Mouse (Mus musculus): ENCODE data around the gene Treml2. TPM values are rescaled to one million over a fixed set of nuclear protein-coding genes. Genes with fewer than 3 reads are reported as not detected.

Treml2 gene
- polyA plus RNA-seq, 1 experiment from 2014 or later = 14.5 TPM

DNA sequence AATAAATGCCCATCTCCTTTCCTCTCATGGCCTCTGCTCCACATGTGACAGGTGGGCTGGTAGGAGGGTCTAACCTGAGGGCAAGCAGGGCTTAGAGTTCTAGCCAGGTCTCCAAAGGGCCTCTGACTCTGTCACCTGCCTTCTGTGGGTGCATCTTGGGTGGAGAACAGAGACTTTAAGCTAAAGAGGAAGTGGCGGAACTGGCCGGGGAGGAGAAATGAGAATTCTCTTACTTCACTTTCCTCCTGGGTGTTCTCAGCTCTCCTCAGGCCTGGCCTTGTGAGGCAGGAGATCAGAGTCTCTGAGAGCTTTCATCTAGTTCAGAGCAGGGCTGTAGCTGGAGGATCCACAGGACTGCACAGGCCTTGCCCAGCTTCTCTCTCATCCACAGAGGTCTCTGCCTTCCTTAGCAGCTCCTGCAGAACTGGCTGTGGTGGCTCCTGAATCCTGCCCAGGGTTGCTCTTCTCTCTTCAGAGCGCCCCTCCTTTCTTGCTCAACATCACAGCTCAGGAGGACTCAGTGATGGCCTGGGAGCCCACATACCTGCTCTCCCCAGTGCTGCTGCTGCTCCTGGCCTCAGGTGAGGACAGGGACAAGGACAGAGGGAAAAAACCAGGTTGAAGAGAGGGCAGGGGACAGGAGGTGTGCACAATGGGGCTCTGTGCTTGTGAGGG, 16.7 kb downstream of the Treml2 start, which contains the start of gene B430306N03Rik:
Gene B430306N03Rik, plus strand, starts transcription at position 237 of the 675 bp plus-strand sequence.
- 13% methylated on average over 3 of the region's 3 CpGs for WGBS (ENCODE audit: missing documents)
- H3K27ac ChIP-seq = peak within 1 kb of the TSS; percentile 94
- peak within 1 kb of the TSS; percentile 29 for H3K4me3 ChIP-seq (ENCODE audit: inconsistent target)
- H3K79me2 ChIP-seq (ENCODE audit: inconsistent target) = peaks cover 43% of the 10 kb centered on the region; the same call in 1 of the 2 replicates
- H3K36me3 ChIP-seq (ENCODE audit: inconsistent target) = peaks cover 18% of the 10 kb centered on the region; the same call in 1 of the 2 replicates

DNA sequence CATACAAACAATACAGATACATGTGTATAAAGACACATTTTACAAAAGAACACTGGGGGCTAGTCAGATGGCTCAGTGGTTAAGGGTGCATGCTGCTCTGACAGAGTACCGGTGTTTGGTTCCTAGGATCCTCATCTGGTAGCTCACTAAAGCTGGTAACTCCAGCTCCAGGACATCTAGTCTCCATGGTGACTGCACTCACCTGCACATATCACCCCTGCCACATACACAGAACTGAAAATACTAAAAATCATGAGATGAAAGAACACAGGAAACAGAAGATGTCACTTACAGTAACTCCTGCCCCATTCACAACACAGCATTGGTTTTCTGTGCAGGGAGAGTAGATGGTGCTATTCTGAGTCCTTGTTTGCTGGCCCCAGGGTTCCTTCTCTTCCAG, 19.4 kb downstream of the Treml2 start:
- Histone ChIP-seq H3K79me2 (ENCODE audit: inconsistent target) (peaks cover 43% of the 10 kb centered on the region; the same call in 1 of the 2 replicates), H3K27ac (no peak overlapping the region), H3K36me3 (ENCODE audit: inconsistent target) (peaks cover 43% of the 10 kb centered on the region; the same call in 1 of the 2 replicates), H3K4me3 (ENCODE audit: inconsistent target) (no peak overlapping the region)
- 100% methylated on average over 1 of the region's 1 CpGs for WGBS (ENCODE audit: missing documents)

DNA sequence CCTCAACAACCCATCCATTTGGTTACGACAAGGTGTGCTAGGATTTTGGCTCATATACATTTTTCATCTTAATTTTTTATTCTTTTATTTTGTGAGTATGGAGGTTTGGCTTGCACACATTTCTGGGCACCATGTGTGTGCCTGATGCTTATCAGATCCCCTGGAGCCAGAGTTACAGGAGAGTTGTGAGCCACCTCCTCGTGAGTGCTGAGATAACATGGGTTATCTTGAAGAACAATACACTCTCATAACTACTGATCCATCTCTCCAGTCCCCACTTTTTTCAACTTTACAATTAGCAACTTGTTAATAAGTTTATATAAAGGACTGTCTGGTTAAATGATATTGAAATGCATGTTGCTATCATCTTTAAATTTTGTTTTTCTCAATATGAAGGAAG, 22.0 kb downstream of the Treml2 start:
- Histone ChIP-seq H3K36me3 (ENCODE audit: inconsistent target) (peaks cover 57% of the 10 kb centered on the region; the same call in 1 of the 2 replicates), H3K79me2 (ENCODE audit: inconsistent target) (peaks cover 42% of the 10 kb centered on the region; the same call in 1 of the 2 replicates), H3K27ac (no peak overlapping the region), H3K4me3 (ENCODE audit: inconsistent target) (no peak overlapping the region)
- 92% methylated on average over 2 of the region's 2 CpGs for WGBS (ENCODE audit: missing documents)

DNA sequence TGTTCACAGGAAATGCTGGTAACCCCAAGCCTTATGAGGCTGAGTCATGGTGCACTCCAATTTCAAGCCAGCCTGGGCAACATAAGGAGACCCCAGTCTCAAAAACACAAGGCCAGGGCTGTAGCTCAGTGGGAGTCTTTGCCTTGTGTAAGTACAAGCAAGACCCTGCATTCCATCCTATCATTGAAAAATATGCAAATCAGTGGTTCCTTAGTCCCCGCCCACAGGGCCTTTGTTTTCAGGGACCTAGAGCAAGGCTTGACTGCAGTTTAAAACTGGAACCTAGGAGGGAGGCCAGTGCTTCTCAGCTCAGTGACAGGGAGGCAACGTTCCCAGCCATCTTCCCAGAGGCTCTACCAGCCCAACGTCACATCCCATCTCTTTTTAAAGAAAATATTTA, 23.9 kb downstream of the Treml2 start:
- 88% methylated on average over 3 of the region's 3 CpGs for WGBS (ENCODE audit: missing documents)
- Histone ChIP-seq H3K4me3 (ENCODE audit: inconsistent target) (no peak overlapping the region), H3K36me3 (ENCODE audit: inconsistent target) (peaks cover 50% of the 10 kb centered on the region; the same call in 1 of the 2 replicates), H3K79me2 (ENCODE audit: inconsistent target) (peaks cover 23% of the 10 kb centered on the region; the same call in 1 of the 2 replicates), H3K27ac (peak overlapping the region; percentile 89)

DNA sequence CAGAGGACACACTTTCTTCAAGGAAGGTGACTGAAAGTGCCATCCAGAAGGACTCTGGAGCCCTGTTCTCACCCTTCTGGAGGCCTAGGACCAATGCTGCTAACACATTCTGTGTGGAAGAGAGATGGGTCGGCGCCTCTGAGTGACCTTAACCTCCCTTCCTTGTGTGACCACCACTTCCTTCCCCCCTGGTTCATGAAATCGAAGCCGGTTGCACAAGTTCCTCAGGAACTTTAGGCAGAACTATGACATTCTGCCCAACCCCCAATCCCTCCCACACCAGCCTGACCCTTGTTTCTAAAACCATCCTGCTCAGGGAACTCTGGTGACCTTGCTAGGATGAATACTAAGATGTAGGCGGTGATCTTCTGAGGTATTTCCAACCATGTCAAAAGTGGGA, 25.0 kb downstream of the Treml2 start:
- peaks cover 13% of the 10 kb centered on the region; the same call in 1 of the 2 replicates for H3K79me2 ChIP-seq (ENCODE audit: inconsistent target)
- peak overlapping the region; percentile 89 for H3K27ac ChIP-seq
- WGBS (ENCODE audit: missing documents) = 0% methylated on average over 5 of the region's 5 CpGs
- H3K36me3 ChIP-seq (ENCODE audit: inconsistent target) = peaks cover 48% of the 10 kb centered on the region; the same call in 1 of the 2 replicates
- H3K4me3 ChIP-seq (ENCODE audit: inconsistent target) = no peak overlapping the region

DNA sequence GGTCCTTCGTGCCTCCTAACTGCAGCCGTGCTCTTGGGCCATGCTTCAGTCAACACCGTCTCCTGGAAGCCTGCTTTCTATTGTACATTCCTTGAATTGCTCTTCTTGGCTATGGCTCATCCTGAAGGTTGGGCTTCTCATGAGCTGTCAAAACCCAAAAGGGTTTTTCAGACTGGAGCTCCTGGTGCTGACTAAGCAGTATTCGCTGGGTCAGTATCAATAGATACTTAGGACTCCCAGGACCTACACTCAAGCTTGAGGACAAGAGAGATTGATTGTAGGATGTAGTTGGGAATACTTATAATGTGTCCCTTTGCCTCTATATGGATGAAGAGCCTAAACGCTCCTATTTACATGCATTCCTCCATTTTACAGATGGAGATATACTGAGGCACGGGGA, 25.8 kb downstream of the Treml2 start:
- Histone ChIP-seq H3K4me3 (ENCODE audit: inconsistent target) (no peak overlapping the region), H3K36me3 (ENCODE audit: inconsistent target) (peaks cover 48% of the 10 kb centered on the region; the same call in 1 of the 2 replicates), H3K27ac (peak overlapping the region; percentile 89), H3K79me2 (ENCODE audit: inconsistent target) (peaks cover 7% of the 10 kb centered on the region; the same call in 1 of the 2 replicates)
- 94% methylated on average over 5 of the region's 6 CpGs for WGBS (ENCODE audit: missing documents)

DNA sequence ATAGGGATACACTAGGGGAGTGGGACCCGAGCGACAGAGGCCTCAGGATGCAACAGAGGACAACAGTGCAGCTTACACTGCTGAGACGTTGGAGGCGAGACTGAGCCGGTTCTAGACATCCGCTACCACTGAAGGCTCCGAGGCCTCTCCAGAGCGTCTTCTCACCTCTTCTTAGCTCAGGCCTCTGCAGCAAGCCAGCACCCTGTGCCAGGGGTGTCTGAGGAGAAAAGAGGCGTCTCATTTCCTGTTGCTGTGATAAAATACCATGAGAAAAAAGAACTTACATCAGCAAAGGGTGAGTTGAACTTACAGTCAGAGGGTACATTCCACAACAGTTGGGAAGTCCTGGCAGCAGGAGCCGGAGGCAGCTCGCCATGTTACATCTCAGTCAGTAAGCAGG, 26.3 kb downstream of the Treml2 start:
- Histone ChIP-seq H3K79me2 (ENCODE audit: inconsistent target) (peaks cover 1% of the 10 kb centered on the region; the same call in 1 of the 2 replicates), H3K4me3 (ENCODE audit: inconsistent target) (no peak overlapping the region), H3K36me3 (ENCODE audit: inconsistent target) (peaks cover 43% of the 10 kb centered on the region; the same call in 1 of the 2 replicates), H3K27ac (no peak overlapping the region; the same call in 1 of the 2 replicates)
- WGBS (ENCODE audit: missing documents) = 78% methylated on average over 10 of the region's 11 CpGs

DNA sequence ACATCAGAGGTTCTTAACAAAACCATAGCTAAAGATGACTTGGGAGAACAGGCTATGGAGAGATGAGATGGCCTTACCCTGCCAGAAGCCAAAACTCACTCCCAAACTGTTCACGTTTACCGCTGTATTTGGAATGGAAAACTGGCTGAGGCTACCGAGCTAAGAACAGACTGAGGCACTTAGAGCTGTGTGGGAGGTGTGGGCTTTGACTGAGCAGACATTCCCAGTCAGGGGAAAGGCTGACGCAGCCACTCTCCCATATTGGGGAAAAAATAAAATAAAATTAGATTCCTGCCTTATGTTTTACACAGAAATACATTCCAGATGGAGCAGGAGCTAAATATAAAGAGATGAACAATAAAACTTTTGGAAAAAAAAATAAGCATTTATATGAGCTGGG, 27.4 kb downstream of the Treml2 start:
- no peaks in the 10 kb centered on the region for H3K79me2 ChIP-seq (ENCODE audit: inconsistent target)
- H3K27ac ChIP-seq = no peak overlapping the region
- H3K4me3 ChIP-seq (ENCODE audit: inconsistent target) = no peak overlapping the region
- WGBS (ENCODE audit: missing documents) = 100% methylated on average over 4 of the region's 4 CpGs
- peaks cover 33% of the 10 kb centered on the region; the same call in 1 of the 2 replicates for H3K36me3 ChIP-seq (ENCODE audit: inconsistent target)

DNA sequence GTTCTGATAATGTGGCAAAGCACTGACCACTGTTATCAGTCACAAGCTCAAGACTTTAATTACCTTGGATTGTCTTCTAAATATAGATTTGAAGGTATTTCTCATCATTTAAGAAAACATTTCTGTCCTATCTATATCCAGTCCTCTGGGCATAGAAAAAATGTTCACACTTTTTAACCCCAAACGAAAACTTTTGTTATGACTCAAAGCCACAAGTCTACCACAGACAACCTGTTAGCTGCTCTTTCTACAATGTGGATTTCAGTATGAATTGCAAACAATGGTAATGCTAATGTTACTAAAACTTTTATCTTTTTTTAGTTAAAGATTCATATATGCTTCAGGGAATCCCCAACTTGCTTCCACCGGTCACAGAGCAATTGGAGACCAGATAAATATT, 33.2 kb downstream of the Treml2 start:
- Histone ChIP-seq H3K27ac (no peak overlapping the region), H3K36me3 (ENCODE audit: inconsistent target) (no peaks in the 10 kb centered on the region), H3K4me3 (ENCODE audit: inconsistent target) (no peak overlapping the region), H3K79me2 (ENCODE audit: inconsistent target) (no peaks in the 10 kb centered on the region)
- WGBS (ENCODE audit: missing documents) = 81% methylated on average over 2 of the region's 2 CpGs

DNA sequence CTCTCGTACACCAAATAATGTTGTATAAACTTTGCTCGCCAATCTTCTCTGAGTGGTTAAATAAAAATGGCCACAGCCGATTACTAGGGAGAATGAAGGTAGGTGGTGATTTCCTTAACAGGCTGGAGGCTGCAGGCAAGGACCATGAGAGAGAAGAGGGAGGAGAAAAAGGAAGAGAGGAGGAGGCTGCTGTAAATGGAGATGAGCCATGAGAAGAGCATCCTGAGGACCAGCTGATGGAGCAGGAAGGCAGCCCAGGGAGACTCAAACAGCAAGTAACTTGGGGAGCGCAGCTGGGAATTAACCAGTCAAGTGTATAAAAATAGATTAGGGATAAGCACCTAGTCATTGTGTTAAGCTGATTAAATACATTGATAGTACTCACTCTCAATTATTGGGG, 34.9 kb downstream of the Treml2 start:
- no peak overlapping the region for H3K4me3 ChIP-seq (ENCODE audit: inconsistent target)
- H3K36me3 ChIP-seq (ENCODE audit: inconsistent target) = no peaks in the 10 kb centered on the region
- no peak overlapping the region for H3K27ac ChIP-seq
- no peaks in the 10 kb centered on the region for H3K79me2 ChIP-seq (ENCODE audit: inconsistent target)
- WGBS (ENCODE audit: missing documents) = 88% methylated on average over 4 of the region's 4 CpGs

DNA sequence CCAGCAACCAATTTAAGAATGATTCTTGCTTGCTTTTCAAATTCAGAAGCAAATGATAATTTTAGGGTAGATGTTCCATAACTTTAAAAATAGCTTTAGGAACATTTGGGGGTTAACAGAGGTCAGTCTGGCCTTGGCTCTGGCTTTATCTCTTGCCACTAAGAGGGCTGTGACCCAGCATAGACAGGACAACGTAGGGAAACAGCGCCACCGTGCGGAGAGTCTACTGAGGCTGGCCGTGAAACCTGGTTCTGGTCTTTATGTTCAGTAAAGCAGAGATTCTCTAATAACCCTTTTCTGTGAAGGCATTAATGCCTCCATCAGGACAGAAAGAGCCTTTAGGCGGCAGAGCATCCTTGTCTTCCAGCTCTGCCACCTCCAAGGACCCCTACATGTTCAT, 37.6 kb downstream of the Treml2 start:
- Histone ChIP-seq H3K79me2 (ENCODE audit: inconsistent target) (no peaks in the 10 kb centered on the region), H3K4me3 (ENCODE audit: inconsistent target) (no peak overlapping the region), H3K27ac (peak overlapping the region; percentile 15; the same call in 1 of the 2 replicates), H3K36me3 (ENCODE audit: inconsistent target) (no peaks in the 10 kb centered on the region)
- WGBS (ENCODE audit: missing documents) = 0% methylated on average over 6 of the region's 6 CpGs

DNA sequence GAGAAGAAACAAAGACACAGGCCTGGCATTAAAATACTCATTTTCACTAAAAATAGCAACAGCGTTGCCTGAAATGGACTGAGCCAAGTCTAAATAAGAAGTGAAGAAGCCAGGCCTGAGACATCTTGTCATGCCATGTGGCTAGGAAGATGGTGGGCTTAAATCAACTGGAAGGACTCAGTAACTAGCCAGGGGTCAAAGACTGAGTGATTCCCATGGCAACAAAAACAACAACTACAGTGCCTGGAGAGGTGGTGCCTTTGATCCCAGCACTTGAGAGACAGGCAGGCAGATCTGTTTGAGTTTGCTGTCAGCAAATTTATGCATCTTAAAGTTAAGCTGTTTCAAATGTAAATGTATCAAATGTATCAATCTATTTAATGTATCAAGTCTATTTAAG, 41.0 kb downstream of the Treml2 start:
- H3K36me3 ChIP-seq (ENCODE audit: inconsistent target) = no peaks in the 10 kb centered on the region
- H3K79me2 ChIP-seq (ENCODE audit: inconsistent target) = no peaks in the 10 kb centered on the region
- WGBS (ENCODE audit: missing documents) = 100% methylated on average over 1 of the region's 1 CpGs
- H3K27ac ChIP-seq = no peak overlapping the region
- no peak overlapping the region for H3K4me3 ChIP-seq (ENCODE audit: inconsistent target)

DNA sequence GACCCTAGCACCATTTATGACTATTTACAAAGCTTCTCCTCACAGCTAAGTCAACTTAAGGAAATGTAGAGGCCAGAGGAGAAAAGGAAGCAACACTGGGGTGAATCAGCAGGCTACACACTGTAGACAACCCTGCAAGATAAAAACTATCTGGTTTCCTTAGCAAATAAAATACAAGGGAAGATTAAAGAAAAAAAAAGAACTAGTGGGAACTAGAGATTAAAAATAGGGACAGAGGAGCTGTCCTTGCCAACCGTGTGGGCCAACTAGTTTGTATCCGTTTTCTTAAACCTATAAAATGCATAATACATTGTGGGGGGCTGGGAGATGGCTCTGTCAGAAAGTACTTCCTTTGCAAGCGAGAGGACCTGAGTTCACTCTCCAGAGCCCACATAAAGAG, 42.6 kb downstream of the Treml2 start:
- Histone ChIP-seq H3K27ac (peak overlapping the region; percentile 69), H3K36me3 (ENCODE audit: inconsistent target) (no peaks in the 10 kb centered on the region), H3K4me3 (ENCODE audit: inconsistent target) (no peak overlapping the region), H3K79me2 (ENCODE audit: inconsistent target) (peaks cover 11% of the 10 kb centered on the region)
- 25% methylated on average over 3 of the region's 3 CpGs for WGBS (ENCODE audit: missing documents)

DNA sequence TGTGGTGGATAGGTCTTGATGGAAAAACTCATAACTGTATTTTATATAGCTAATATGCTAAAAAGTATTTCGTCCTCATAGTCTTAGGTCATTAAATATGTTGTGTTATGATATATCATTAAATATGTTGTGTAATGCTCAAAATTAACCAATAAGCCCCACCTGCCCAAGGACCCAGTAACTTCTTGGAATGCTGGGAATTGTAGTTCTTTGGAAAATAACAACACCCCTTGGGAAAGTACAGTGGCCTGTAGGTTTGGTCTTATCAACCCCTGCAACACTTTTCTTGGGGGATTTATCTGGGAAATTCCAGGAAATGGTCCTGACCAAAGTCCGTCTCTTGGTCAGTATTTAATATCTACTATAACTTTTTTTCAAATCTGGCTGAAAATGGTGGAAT, 43.8 kb downstream of the Treml2 start:
- Histone ChIP-seq H3K27ac (no peak overlapping the region), H3K36me3 (ENCODE audit: inconsistent target) (no peaks in the 10 kb centered on the region), H3K4me3 (ENCODE audit: inconsistent target) (no peak overlapping the region), H3K79me2 (ENCODE audit: inconsistent target) (peaks cover 22% of the 10 kb centered on the region)
- 81% methylated on average over 2 of the region's 2 CpGs for WGBS (ENCODE audit: missing documents)

DNA sequence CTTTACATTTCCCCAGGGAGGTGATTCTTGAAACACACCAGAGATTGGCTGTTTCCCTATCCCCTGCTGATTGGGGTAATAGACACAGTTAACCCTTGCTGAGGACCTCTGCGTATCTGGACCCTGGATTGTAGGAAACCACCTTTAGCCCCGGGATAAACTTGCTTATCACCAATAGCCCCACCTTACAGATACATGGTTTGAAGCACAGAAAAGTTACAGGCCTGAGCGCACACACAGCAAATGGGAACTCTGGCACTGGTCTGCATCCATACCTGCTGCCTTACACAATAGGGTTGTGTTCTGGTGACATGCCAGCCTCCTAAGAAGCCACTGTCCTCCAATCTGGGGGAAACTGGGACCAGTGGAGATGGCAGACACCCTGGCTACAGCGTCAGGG, 46.5 kb downstream of the Treml2 start:
- Histone ChIP-seq H3K4me3 (ENCODE audit: inconsistent target) (peak overlapping the region; percentile 92; the same call in 1 of the 2 replicates), H3K79me2 (ENCODE audit: inconsistent target) (peaks cover 49% of the 10 kb centered on the region), H3K27ac (peak overlapping the region; percentile 100), H3K36me3 (ENCODE audit: inconsistent target) (peaks cover 15% of the 10 kb centered on the region)
- 80% methylated on average over 4 of the region's 4 CpGs for WGBS (ENCODE audit: missing documents)
